Mouse (Mus musculus) embryonic fibroblast, embryonic 13.5 days (primary cell): ENCODE results near the gene Kcnip3.

Experiments
- CTCF ChIP-seq: IDR thresholded peaks from 2 replicates; pipeline ENCODE4 v1.5.1; 2011; ENCODE audit warnings: mild to moderate bottlenecking, control low read depth, low read length, moderate library complexity, borderline replicate concordance; ENCODE audit not compliant: insufficient read depth
- POLR2A ChIP-seq: IDR thresholded peaks from 2 replicates; pipeline ENCODE4 v1.6.1; 2011; ENCODE audit warnings: low read depth, mild to moderate bottlenecking, control low read depth, low read length, moderate library complexity

DNA sequence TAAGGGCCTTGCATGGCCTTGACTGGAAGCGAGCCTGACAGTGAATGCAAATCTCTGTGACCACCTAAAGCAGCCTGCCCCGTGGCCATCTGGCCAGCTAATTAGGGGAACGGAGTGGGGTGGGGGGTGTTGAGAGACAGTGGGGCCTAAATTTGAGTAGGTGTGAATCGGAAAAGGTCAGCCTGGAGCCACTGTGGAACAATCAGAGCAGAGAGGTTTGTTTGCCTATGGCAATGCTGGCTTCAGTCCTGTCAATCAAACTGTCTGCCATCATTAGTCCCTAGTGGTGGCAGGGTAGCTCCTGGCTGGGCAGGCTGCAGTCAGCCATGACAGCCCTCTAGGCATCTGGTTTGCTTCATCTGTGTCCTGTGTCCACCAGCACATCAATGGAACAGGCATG lies 10.5 kb downstream of the Kcnip3 start:
- TF ChIP-seq CTCF, result no peak
- TF ChIP-seq POLR2A, result no peak
